Mouse (Mus musculus) layer of hippocampus, postnatal 36 days (tissue): ENCODE measurements at regions not wholly inside any gene's neighbourhood (a gene's known extent, or its start where the extent isn't known, plus 50 kb on each side); places are given as distances from the start of the nearest gene placed in this dataset.
A peak's percentile ranks its signal among the peaks of the same experiment; 100 is the strongest.
"Not testable (repeated sequence)": the region's sequence is repeated elsewhere in the genome, so short reads cannot be mapped to it uniquely, and the experiment has no call there.

Source experiments
- DNase-seq, 2 experiments: peaks; one replicate each; pipeline ENCODE4 v3.0.0; 2022

DNA sequence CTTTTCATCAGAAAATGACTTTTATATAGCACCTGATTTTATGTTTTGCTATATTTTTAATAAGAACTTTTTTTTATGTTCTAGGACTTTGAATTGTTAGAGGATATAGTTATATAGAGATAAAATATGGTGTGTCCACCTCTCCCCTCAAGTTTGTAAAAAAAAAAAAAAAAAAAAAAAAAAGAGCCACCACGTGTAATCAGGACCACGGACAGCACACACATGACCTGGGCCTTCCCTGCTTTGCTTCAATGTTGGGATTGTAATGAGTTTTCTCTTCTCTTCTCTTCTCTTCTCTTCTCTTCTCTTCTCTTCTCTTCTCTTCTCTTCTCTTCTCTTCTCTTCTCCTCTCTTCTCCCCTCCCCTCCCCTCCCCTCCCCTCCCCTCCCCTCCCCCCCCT, 78.5 kb downstream of the 1700010I14Rik start:
- not testable (repeated sequence) for DNase-seq

DNA sequence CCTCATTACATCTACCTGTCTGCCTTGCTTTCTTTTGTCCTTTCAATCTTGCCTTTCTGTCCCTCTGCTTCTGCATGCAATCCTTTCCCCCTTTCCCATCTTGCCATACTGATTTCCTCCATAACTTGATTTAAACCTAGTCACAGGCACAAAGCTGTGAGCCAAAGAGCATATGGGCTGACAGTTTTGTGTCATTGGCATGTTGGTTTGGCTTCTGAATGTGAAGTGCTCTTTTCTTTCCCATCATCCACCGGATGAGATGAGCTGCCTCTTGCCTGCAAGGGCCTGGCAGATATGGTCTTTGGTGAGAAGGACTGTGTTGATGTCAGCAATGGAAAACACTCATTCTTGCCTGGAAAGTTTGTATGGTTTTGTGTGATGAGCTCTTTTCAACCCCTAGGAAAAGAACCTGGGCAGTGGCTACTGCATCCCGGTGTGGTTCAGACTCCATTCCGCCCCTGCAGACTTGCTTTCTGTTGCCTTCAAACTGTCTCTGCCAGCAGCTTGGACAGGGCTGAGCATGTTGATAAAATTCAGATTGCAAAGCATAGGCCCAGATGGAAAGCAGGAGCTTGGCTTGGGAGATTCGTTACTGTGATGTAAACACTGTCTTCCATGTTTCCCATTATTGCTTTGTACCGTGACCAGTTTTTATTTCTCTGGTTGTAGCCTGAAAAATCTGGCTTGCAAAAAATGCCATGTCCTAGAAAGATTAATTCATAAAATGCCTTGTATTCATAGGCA, 80.9 kb downstream of the 1700010I14Rik start:
- peak; percentile 6 to 8 for DNase-seq

DNA sequence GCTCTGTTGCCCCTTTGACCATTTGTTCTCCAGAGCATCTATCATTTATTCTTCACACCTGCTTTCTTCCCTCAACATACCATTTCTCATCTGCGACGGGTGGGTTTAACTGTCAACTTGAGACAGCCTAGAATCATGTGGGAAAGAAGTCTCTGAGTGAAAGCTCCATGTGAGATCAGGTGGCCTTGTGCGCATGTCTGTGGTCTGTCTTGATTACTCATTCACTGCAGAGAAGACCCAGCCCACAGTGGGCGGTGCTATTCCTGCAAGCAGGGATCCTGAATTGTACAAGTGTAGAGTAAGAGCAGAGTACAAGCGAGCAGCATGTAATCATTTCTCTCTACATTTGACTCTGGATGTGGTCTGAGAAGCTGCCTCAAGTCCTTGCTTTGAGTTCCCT, 95.5 kb downstream of the 1700010I14Rik start:
- DNase-seq = no peak

DNA sequence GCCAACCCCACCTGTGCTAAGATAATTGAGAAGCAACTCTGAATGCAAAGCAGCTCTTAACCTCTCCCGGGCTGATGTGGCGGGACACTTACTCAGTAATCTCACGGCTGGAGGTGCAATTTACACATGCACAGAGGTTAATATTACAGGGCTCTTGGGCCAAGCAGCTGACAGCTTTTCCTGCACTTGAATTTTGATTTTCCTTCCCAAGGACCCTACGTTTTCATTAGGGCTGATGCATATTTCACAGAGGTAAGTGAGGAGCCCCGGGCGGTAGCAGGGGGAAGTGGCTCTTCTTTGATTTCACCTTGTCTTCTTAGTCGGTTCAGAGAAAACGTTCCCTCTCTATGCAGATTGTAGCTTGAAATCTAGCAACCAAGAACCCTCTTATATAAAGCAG, 139.7 kb downstream of the 1700010I14Rik start:
- DNase-seq = no peak

DNA sequence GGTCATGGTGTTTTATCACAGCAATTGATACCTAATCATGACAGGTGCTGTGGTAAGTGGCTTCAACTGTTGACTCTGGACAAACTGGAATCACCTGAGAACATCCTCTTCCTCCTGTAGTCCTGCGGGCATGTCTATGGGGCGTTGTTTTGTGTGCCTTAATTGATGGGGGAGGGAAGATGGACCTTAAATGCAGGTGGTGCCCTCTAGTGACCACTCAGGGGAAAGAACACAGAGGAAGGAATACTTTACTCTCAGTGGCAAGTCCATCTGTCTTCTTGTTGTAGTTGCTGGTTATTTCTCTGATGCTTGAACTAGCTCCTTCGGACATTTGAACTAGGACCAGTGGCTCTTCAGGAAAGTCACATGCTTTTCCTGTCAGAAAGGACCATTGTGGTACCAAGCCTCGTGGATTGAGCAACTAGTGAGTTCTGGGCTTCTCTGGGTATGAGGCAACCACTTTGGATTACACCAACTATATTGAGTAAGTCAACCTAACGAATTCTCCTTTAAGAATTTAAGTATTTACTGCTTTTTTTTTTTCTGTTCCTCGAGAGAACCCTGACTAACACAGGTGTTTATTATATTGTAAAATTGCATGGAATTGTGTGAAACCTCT, 157.6 kb downstream of the 1700010I14Rik start:
- DNase-seq = no peak

DNA sequence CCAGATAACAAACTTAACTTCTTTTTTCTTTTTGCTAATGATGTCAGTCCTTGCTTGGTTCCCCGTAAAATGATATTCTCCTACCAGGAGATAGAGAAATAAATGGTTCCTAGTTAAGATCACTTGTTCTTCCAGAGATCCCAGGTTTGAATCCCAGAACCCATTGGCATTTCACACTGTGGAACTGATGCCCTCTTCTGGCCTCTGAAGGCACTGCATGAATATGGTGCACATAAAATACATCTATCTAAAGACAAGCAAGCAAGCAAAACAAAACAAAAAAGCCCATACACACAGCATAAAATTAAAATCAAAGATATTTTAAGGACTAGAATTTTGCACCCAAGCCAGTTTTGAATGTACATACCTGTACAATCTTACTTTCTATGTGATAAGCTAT, 162.5 kb downstream of the 1700010I14Rik start:
- no peak for DNase-seq

DNA sequence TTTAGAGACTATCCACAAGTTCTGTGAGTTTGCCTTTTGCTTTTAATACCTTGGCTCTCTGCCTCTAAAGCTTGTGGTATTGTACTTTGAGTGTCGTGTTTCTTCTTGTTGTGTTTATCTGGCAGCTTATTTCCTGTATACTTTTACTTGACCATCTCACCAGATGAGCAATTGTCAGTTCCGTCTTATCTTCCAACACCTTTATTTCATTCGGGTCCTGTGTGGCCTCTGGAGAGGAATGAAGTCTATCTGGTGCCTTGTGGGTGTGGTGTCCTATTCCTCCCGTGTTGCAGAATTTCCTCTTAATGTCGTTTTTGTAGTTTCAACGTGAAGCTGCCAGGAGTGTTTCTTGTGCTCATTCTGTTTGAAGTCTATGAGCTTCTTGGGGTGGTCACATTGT, 174.0 kb downstream of the 1700010I14Rik start:
- no peak for DNase-seq

DNA sequence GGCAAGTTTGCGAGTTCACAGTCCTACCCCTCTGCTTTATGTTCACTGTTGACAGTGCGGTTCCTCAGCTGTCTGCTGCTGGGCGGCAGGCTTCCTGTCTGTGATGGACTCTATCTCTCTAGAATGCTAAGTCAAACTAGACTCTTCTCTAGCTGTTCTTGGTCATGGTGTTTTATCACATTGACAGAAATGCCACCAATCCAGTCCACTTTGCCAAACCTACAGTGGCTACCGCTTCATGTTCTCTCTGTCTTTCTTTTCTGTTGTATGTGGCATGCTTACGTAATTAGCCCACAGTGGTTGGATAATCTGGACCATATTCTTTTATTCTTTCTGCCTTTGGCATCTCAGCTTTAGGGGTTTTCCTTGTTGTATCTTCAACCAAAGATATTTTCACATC, 174.5 kb downstream of the 1700010I14Rik start:
- DNase-seq = no peak

DNA sequence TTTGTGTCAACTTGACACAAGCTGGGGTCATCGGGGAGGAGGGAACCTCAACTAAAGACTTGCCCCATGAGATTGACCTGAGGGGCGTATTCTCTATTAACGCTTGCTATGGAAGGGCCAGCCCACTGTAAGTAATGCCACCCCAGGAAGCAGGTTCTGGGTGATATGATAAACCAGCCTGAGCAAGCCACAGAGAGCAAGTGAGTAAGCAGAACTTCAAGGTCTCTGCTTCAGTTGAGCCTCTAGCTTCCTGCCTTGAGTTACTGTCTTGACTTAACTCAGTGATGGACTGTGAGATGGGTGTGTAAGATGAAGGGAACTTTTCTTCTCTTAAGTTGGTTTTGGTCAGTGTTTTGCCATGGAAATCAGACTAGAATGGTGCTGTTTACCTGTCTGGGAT, 175.2 kb downstream of the 1700010I14Rik start:
- no peak for DNase-seq

DNA sequence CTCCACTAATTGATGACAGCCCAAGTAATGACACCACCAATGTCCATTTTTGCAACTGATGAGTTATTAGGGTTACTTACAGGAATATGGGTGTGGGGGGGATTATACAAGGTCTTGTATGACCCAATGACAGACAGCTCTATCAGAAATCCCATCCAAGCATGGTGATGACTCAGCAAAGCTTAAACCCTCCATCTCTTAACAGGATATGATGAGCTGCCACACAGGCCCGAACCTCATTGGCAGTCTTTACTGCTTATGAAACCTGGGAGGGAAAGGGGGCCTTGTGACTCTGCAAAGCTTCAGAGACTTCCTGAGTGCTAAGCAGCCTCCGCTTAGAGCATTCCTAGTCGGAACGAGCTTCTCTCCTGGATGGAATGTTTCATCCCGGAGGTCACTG, 176.4 kb downstream of the 1700010I14Rik start:
- no peak for DNase-seq

DNA sequence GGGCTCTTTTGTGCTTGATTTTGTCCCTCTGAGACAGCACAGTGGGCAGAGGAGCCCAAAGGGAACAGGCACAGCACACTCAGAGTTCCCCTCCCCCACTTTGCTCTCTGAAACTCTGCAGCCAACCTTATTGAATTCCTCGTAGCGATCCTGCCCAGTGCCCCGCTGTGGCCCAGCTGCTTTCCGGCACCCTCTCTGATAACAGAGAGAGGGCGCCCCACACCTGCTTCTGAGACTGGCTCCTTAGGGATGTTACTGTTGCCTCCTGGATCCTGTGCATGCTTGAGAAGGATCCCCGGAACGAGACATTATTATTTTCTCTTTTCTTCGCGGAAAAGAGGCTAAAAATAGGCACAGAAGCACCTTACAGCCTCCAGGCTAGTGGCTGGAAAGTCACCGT, 179.0 kb downstream of the 1700010I14Rik start:
- peak; percentile 48 to 62 for DNase-seq

DNA sequence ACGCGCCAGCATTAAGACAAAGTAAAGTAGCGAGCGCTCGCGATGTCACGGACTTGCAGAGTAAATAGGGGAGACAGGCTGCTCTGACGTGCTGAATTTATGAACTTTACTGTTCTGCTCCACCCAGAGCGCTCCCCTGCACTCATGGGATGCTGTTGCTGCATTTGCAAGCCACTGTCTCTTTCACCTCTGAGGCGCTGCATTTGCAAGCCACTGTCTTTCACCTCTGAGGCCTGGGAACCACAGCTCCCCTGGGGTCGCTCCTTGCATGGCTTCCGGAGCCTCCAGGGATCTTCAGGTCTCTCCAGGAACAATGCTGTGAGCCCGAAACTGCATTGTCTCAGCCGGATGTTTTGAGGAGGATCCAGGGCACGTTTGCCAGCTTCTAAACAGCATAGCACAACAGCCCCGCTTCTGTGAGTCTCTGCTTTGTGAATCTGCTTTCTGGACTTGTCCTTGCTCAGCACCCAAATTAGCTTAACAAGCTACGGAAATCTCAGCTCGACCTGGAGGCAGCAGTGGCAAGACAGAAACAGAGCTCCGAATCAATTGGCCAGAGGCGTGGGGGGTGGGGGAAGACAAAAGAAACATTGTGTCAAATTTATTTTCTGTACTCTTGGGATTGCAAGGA, 179.6 kb downstream of the 1700010I14Rik start:
- peak; percentile 24 to 39 for DNase-seq

DNA sequence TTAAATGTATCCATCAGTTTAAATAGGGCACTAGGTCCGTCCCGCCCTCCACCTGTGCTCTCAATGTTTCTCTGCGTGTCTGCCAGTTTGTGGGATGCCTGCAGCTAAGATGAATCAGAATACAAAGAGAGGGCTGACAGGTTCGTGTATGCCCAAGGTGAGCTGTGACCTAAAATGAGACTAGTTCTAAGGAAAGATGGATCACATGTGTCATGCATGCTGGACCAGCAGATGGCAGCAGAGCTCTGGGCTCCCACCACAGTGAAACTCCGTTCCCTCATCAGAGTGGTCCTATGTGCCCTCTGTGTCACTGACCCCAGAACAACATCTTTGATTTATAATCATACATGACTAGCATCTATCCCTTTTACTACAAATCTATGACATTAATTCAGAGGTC, 180.3 kb downstream of the 1700010I14Rik start:
- DNase-seq = peak; percentile 72 to 79

DNA sequence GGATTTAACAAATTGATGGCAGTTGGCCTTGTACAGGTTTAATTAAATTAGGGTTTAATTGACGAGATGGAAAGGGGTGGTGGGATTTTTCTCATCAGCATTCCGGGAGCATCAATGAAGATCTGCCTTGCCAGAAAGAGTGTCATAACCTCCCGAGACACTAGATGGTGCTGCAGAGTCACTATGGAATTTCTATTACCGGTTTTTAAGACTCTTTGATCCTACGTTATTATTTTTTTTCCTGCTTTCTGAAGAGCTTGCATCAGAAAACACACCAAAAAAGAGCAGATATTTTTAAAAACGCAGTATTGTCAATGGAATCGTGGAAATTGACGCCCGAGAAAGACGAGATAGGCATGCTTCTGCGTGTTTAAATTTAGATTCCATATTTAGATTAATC, 181.2 kb downstream of the 1700010I14Rik start:
- peak; percentile 50 to 70 for DNase-seq

DNA sequence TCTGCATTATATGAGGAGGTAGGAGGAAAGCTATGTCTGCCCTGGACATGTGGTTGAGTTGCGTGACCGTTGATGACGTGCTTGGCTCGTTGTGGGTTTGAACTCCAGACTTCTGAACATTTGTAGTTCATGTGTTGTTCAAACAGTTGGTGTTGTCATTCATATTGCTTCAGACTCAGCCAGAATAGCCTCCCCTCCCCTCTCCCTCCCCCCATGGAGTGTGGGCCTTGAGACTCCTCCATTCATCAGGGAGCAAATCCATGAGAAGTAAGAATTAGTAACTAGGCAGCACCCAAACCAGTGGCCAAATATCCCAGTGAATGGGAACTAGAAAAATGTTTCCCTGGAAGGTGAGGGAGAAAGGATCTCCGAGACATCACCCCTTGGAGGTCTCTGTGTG, 209.0 kb downstream of the 1700010I14Rik start:
- no peak for DNase-seq

DNA sequence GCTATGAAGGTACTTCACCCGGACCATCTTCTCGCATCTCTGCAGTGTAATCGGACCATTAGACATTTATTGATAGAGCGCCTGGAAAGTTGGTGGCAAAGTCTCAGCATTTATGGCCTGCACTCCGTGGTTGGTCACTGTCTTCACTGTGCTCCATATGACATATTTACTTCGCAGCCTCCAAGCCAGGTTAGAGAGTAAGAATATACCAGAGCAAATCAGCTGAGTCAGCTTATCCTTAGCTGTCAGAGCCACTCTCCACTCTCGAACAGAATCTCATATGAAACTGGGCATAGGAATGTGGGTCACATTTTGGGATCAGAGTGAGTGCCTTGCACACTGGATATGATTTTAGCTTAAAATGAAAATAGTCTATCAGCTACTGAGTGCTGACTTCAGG, 212.3 kb downstream of the 1700010I14Rik start:
- DNase-seq = no peak

DNA sequence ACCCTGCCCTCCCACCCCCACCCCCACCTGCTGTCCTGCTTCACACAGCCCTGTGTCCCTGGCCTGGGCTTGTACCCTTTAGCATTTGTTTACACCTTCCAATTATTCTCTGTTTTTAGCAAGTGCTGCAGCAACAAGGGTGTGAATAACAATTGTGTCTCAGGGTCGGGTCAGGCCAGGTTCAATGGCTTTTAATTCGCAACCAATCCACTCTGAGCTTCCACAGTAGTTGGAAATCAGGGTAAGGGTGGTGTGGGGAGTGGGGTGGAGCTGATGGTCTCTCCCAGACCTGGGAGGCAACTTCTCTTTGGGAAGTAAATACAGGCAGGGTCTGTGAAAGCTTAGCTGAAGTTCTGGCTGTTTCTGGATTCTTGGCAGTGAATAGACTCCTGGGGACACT, 214.4 kb downstream of the 1700010I14Rik start:
- DNase-seq = no peak

DNA sequence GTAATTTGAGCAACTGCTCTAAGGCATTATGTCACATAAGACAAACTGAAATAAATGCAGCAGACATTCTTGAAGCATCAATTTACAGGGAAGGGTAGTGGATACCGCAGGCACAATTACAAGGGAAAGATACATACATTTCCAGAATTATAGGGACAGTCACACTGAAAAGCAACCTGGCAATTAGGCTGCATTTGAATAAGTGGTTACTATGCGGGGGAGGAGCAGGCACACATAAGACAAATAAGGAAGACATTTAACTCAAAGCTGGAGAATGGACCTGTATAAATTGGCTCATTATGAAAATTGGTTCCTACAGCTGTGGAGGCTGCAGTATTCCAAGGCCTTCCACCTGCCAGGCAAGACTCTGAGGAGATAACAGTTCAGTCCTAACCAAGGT, 211.2 kb upstream of the Gm17728 start:
- no peak for DNase-seq

DNA sequence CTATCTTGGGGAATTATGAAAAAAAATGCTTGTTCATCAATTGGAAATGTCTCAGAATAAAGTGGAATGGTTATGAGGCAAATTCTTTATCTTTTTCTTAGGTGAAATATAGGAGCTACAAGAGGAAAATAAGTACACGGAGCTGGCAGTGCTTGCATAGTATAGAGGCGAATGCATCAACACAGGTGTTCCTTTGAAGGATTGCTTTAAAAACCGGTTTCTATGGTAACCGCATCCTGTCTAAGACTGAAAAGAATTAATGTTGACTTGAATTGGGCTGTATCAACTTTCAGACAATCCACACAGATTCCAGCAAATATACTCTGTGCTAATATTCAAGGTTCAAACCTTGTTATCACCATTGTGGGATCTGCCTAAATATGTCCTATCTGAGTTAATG, 198.8 kb upstream of the Gm17728 start:
- no peak for DNase-seq

DNA sequence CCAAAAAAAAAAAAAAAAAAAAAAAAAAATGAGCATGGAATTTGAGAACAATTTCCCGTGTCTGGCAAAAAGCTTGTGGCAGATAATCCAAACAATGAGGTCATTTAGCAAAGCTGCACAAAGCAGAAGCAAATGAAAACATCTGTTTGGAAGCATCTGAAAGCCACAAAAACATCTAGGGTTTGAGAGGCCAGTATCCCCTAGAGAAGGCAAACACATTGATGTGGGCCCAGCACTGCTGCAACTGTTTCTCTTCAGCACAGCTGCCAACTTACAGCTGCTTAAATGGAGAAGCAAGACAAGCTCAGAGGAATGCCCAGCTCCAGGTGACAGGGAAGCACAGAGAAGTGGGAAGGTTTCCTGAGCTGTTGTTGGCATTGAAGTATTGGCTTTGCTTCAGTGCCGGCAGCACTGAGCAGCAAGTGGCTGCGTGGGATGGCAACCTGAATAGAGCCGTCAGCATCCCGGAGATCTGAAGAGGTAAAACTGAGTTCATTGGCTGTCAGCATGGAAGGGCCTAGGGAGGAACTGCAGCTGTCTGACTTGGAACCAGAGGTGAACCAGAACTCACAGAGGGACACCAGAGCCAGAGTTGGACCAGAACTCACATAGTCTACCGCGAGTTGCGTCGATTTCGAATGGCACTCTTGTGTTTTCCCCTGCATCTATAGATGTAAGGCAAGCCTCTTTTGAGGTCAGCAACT, 193.8 kb upstream of the Gm17728 start:
- DNase-seq = peak; percentile 4 to 8

DNA sequence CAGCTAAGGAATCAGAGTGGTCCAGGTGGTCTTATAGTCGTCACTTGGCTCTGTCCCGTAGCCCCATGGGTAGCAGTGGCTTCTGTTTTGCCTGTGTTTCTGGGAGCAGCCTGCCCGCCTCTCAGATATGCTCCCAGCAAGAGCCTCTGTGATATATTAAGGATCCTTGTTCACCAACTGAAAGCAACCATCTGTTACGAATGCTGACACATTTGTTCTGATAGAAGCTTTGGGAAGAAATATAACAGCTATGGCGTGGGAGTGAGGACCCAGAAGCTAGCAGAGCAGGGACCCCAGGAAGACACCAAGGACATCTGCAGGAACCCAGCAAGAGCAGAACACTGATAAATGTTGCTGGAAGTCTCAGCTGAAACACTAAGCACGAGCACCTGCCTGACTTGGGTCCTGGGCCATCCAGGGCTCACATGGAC, 186.7 kb upstream of the Gm17728 start:
- peak; percentile 44 to 56 for DNase-seq

DNA sequence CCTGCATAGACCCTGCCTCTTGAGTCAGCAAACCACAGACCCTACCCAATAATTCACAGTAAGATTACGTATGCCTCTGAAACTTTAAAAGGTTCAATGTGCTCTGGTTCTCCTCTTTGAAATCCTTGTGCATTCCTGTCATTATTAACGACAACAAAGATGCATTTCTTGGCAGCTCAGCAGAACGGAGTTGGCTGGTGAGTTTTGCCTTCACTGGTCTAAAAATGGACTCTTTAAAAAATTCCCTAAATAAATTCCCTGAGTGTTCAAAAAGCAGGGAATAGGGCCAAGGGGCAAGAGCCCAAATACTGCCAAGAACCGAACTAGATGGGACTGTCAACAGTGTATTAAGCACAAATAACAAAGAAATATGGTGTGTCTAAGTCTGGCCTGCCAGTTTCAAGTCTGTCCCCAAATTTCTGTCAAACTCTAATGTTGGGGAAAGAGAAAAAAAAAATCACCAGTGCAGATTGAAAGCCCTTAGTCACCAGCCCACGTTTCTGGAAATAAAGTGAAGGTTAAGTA, 163.2 kb upstream of the Gm17728 start:
- DNase-seq = peak; percentile 15 to 17

DNA sequence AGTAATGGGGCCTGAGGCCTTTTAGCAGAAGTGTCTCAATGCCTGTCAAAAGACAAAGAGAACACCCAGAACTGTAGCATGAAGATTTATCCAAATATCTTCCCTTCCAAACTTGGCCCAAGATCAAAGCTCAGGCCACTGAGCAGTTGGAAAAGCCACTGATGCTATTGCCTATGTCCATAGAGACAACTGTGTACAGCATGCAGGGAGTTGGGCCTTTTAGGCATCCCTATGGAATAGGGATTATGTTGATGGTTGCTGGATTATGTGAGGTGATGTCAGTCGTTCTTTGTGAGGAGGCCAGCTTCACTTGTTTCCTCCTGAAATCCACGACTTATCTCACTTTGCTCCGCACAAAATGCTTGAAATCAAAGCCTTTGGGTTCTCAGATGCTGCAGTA, 153.1 kb upstream of the Gm17728 start:
- no peak for DNase-seq
